ENCODE assay signal across 9 mouse cellular contexts in the genomic region with DNA sequence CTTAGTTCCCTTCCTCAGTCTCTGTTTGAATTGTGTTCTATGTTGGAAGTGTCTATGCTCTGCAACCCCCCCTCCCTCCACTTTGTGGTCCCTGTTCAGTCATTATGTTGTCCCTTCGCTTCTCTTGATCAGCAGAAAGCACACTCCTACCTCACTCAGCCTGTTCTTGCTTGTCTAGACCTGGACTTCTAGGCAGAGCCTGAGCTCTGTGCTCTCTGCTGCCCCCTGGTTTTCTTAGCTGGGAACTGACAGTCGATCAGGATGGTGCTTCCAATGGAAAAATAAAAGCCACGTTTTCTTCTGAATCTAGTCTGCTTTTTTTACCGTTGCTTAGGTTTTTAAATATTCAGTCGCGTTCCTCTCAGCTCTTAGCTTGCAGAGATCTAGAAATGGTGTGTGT. TPM values are rescaled to one million over a fixed set of nuclear protein-coding genes. Genes with fewer than 3 reads are reported as not detected.
DNase-seq lines count a peak whose midpoint lies in the region; ATAC-seq and TF ChIP-seq lines count a peak whose summit lies in the region.
"Had no signal": no experiment of that assay in that cellular context is flagged by ENCODE, and none has a peak within 500 bp of the region (broad histone marks: within the 10 kb centered on the region; RNA-seq: fewer than 3 reads in every experiment).

No protein-coding gene starts in this region.

- peaks cover 17% of the 10 kb centered on the region for H3K36me3 ChIP-seq in embryonic facial prominence, embryonic 10.5 days (replicated peaks)
- 0 out of 2 replicates have a peak, but pooled peaks cover 4% of the 10 kb centered on the region for H3K36me3 ChIP-seq in heart, postnatal 0 days (replicated peaks; ENCODE audit: control insufficient read depth, insufficient read depth, low read length)

- H3K9ac ChIP-seq in heart, postnatal 0 days (replicated peaks; ENCODE audit: low read depth, low read length), result no peak overlapping the region

- no peaks in the 10 kb centered on the region for H3K27me3 ChIP-seq in embryonic facial prominence, embryonic 10.5 days (replicated peaks; ENCODE audit: low read depth, poor library complexity, severe bottlenecking)
- no peaks in the 10 kb centered on the region for H3K27me3 ChIP-seq in heart, postnatal 0 days (ENCODE audit: control insufficient read depth, insufficient read depth, low read length)

- H3K4me1 ChIP-seq in embryonic facial prominence, embryonic 10.5 days, result peaks cover 19% of the 10 kb centered on the region
- H3K4me1 ChIP-seq in heart, postnatal 0 days (ENCODE audit: control insufficient read depth, insufficient read depth), result no peaks in the 10 kb centered on the region
- H3K4me1 ChIP-seq in lung, adult 2 months (ENCODE audit: control insufficient read depth, insufficient read depth, low read length), result no peaks in the 10 kb centered on the region

- DNase-seq in CD4-positive, CD25-positive, alpha-beta regulatory T cell, adult 2 months (ENCODE audit: low read depth, low spot score), result peak; percentile 85
- peak; percentile 75 for DNase-seq in adrenal gland, postnatal 25 days
- peak; percentile 76 for DNase-seq in embryonic facial prominence, embryonic 10.5 days (ENCODE audit: low spot score)
- peak; percentile 55 for DNase-seq in heart, postnatal 0 days (ENCODE audit: low spot score)
- DNase-seq in kidney, postnatal 36 days, result peak; percentile 78 to 88
- DNase-seq in lung, adult 2 months, result peak; percentile 63
- peak; percentile 70 for DNase-seq in ovary, postnatal 36 days (ENCODE audit: low spot score)
- DNase-seq in thymus, postnatal 14 days, result peak; percentile 81

- no peak for TF ChIP-seq POLR2A in lung, adult 2 months (IDR thresholded peaks at IDR 0.05; ENCODE audit: borderline replicate concordance, extremely low read depth, low read depth, low read length)

- no peak overlapping the region for H3K4me3 ChIP-seq in embryonic facial prominence, embryonic 10.5 days
- no peak overlapping the region for H3K4me3 ChIP-seq in heart, postnatal 0 days (ENCODE audit: low read depth, low read length)
- no peak overlapping the region for H3K4me3 ChIP-seq in lung, adult 2 months (replicated peaks; ENCODE audit: extremely low read depth, low read depth, low read length)

- ATAC-seq in heart, postnatal 0 days (ENCODE audit: insufficient read depth, low read depth), result peak; percentile 68; the same call in 1 of the 2 replicates

- H3K4me2 ChIP-seq in heart, postnatal 0 days (ENCODE audit: low read depth, low read length), result no peak overlapping the region

- H3K27ac ChIP-seq in embryonic facial prominence, embryonic 10.5 days (replicated peaks), result no peak overlapping the region
- H3K27ac ChIP-seq in heart, postnatal 0 days (ENCODE audit: low read depth), result no peak overlapping the region

- TF ChIP-seq CTCF in heart, postnatal 0 days (IDR thresholded peaks at IDR 0.05; ENCODE audit: low read depth), result peak; percentile 96
- peak; percentile 94 for TF ChIP-seq CTCF in lung, adult 2 months (IDR thresholded peaks at IDR 0.05; ENCODE audit: insufficient read depth, low read length)

- no peak for TF ChIP-seq EP300 in heart, postnatal 0 days (IDR thresholded peaks at IDR 0.05; ENCODE audit: low read depth)

- H3K9me3 ChIP-seq in embryonic facial prominence, embryonic 10.5 days, result no peaks in the 10 kb centered on the region
- no peaks in the 10 kb centered on the region for H3K9me3 ChIP-seq in heart, postnatal 0 days (replicated peaks; ENCODE audit: control insufficient read depth, low read length)

- 13% methylated on average over 6 of the region's 6 CpGs for WGBS in embryonic facial prominence, embryonic 10.5 days
- WGBS in heart, postnatal 0 days, result 7% methylated on average over 6 of the region's 6 CpGs
- WGBS in lung, adult 2 months, result 5% methylated on average over 6 of the region's 6 CpGs

RNA-seq across cellular contexts. Expression of gene Psors1c2, which starts 1.3 kb away (rescaled TPM):
- not detected in 2 replicates for total RNA-seq in adrenal gland, postnatal 25 days (2021)
- 1.6 and 1.9 TPM in 2 replicates for polyA plus RNA-seq in embryonic facial prominence, embryonic 10.5 days (2016; fragmentation: Nextera tagmentation; extraction: Ambion mirVana)
- total RNA-seq in heart, postnatal 0 days (2014; rRNA removed; ENCODE audit: low replicate concordance), result 1.3 TPM in 1 of 2 replicates, not detected in the other
- polyA plus RNA-seq in heart, postnatal 0 days (2015; fragmentation: Nextera tagmentation; extraction: Ambion mirVana), result 0.14 TPM in 1 of 2 replicates, not detected in the other
- 0.24 and 5.6 TPM in 2 replicates for polyA plus RNA-seq in lung, adult 2 months (2012; rRNA removed)
- total RNA-seq: gastrocnemius, adult 8-10 months had no signal

RNA-seq across cellular contexts. Expression of gene Cchcr1, which starts 17.4 kb away (rescaled TPM):
- 15.7 and 16.6 TPM in 2 replicates for total RNA-seq in adrenal gland, postnatal 25 days (2021)
- 24.2 and 25.0 TPM in 2 replicates for polyA plus RNA-seq in embryonic facial prominence, embryonic 10.5 days (2016; fragmentation: Nextera tagmentation; extraction: Ambion mirVana)
- 4.8 and 30.8 TPM in 2 replicates for total RNA-seq in heart, postnatal 0 days (2014; rRNA removed; ENCODE audit: low replicate concordance)
- 4.5 and 4.8 TPM in 2 replicates for polyA plus RNA-seq in heart, postnatal 0 days (2015; fragmentation: Nextera tagmentation; extraction: Ambion mirVana)
- polyA plus RNA-seq in lung, adult 2 months (2012; rRNA removed), result 6.5 and 8.4 TPM in 2 replicates

RNA-seq across cellular contexts. Expression of gene Cdsn, which starts 17.6 kb away (rescaled TPM):
- total RNA-seq in adrenal gland, postnatal 25 days (2021), result 0.43 TPM in 2 replicates
- not detected in 2 replicates for polyA plus RNA-seq in embryonic facial prominence, embryonic 10.5 days (2016; fragmentation: Nextera tagmentation; extraction: Ambion mirVana)
- 0.23 and 0.89 TPM in 2 replicates for total RNA-seq in heart, postnatal 0 days (2014; rRNA removed; ENCODE audit: low replicate concordance)
- 0.37 and 0.48 TPM in 2 replicates for polyA plus RNA-seq in heart, postnatal 0 days (2015; fragmentation: Nextera tagmentation; extraction: Ambion mirVana)
- 2.0 and 23.0 TPM in 2 replicates for polyA plus RNA-seq in lung, adult 2 months (2012; rRNA removed)

RNA-seq across cellular contexts. Expression of gene Tcf19, which starts 17.7 kb away (rescaled TPM):
- total RNA-seq in adrenal gland, postnatal 25 days (2021), result 16.0 and 21.2 TPM in 2 replicates
- 43.7 and 45.5 TPM in 2 replicates for polyA plus RNA-seq in embryonic facial prominence, embryonic 10.5 days (2016; fragmentation: Nextera tagmentation; extraction: Ambion mirVana)
- total RNA-seq in heart, postnatal 0 days (2014; rRNA removed; ENCODE audit: low replicate concordance), result 58.8 and 68.0 TPM in 2 replicates
- 21.3 and 23.3 TPM in 2 replicates for polyA plus RNA-seq in heart, postnatal 0 days (2015; fragmentation: Nextera tagmentation; extraction: Ambion mirVana)
- 6.4 and 6.5 TPM in 2 replicates for polyA plus RNA-seq in lung, adult 2 months (2012; rRNA removed)

RNA-seq across cellular contexts. Expression of gene Pou5f1, which starts 28.5 kb away (rescaled TPM):
- total RNA-seq in adrenal gland, postnatal 25 days (2021), result 0.30 and 0.90 TPM in 2 replicates
- polyA plus RNA-seq in embryonic facial prominence, embryonic 10.5 days (2016; fragmentation: Nextera tagmentation; extraction: Ambion mirVana), result not detected in 2 replicates
- not detected in 2 replicates for total RNA-seq in heart, postnatal 0 days (2014; rRNA removed; ENCODE audit: low replicate concordance)
- not detected in 2 replicates for polyA plus RNA-seq in heart, postnatal 0 days (2015; fragmentation: Nextera tagmentation; extraction: Ambion mirVana)
- not detected in 2 replicates for polyA plus RNA-seq in lung, adult 2 months (2012; rRNA removed)
- total RNA-seq: gastrocnemius, adult 8-10 months had no signal
